Mouse (Mus musculus): ENCODE data around the gene Smagp.

DNA sequence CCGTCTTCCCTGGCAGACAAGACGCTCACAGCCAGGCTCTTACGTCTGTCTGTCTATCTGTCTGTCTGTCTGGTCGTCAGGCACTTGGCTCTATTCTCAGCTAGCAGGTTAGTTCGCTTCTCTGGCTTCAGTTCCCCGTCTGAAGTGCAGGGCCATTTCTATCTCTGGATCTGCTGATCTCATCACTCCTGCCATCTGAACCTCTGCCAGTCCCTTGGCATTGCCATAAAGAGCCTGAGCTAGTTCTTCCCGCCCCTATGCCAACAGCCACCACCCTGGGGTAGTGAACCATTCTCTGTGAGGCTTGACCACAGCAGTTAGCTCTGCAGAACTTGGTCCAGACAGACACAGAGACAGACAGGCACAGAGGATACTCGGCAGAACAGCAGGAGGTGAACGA lies 23.6 kb upstream of the Smagp start:
- no peak for TF ChIP-seq CTCF (IDR thresholded peaks at IDR 0.05; ENCODE audit: low read depth, low read length)
- TF ChIP-seq GATA1 (IDR thresholded peaks at IDR 0.05; ENCODE audit: borderline replicate concordance, low read length), result no peak
- no peak for TF ChIP-seq POLR2AphosphoS5 (IDR thresholded peaks at IDR 0.05; ENCODE audit: insufficient replicate concordance, low read depth, low read length)
- no peak for TF ChIP-seq TAL1 (conservative IDR thresholded peaks at IDR 0.05; ENCODE audit: low read depth, low read length)
- no peak for TF ChIP-seq GATA2 (IDR thresholded peaks at IDR 0.05; ENCODE audit: borderline replicate concordance, low read depth, low read length)

Measured in G1E (cell line).